Mouse (Mus musculus): ENCODE data around the gene Ngdn.
"Not testable (repeated sequence)": the region's sequence is repeated elsewhere in the genome, so short reads cannot be mapped to it uniquely, and the experiment has no call there.

The Ngdn gene

DNA sequence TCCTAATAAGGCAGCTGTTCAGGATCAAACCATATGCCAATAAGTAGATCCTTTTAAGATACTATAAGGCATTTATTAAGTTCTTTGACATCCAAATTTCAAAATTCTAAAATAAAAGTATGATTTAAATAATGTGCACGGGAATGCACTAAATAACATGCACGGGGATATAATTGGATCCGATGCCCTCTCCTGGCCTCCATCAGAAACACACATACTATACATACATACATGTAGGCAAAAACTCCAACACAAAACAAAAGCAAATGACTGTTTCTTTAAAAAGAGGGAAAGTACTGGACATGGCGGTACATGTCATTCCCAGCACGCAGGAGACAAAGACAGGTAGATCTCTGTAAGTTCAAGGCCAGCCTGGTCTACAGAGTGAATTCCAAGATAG, 15.4 kb upstream of the Ngdn start:
- not testable (repeated sequence) for DNase-seq (ENCODE audit: low spot score)

DNA sequence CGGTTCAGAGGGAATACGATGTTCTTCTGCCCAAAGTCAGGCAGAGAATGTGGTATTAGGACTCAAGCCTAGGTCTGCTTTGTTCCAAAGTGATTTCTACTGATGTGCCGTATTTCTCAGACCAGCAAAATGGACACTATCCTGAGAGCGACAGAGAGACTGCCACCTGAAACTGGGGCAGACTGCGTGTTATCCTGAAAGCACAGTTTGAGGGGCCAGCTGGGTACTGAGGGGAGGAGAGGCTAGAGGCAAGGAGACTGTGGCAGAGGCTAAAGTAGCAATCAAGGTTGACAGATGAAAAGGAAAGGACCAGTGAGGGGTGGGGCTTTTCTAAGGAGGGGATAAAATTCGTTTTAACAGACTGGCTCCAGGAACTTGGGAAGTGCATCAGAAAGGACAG, 14.4 kb upstream of the Ngdn start:
- no peak for DNase-seq (ENCODE audit: low spot score)

DNA sequence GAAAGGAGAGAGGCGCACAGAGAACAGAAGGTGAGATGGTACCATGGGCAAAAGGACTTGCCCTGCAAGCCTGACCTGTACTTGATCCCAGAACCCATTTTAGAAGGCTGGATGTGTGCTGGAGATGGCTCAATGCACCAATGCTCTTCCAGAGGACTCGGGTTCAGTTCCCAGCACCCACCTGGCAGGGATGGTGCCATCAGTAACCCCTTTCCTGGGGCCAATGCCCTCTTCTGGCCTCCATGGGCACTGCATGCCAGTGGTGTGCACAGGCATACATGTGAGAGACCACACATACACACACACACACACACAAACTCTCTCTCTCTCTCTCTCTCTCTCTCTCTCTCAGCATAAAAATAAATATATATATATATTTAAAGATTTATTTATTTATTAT, 13.8 kb upstream of the Ngdn start:
- no peak for DNase-seq (ENCODE audit: low spot score)

DNA sequence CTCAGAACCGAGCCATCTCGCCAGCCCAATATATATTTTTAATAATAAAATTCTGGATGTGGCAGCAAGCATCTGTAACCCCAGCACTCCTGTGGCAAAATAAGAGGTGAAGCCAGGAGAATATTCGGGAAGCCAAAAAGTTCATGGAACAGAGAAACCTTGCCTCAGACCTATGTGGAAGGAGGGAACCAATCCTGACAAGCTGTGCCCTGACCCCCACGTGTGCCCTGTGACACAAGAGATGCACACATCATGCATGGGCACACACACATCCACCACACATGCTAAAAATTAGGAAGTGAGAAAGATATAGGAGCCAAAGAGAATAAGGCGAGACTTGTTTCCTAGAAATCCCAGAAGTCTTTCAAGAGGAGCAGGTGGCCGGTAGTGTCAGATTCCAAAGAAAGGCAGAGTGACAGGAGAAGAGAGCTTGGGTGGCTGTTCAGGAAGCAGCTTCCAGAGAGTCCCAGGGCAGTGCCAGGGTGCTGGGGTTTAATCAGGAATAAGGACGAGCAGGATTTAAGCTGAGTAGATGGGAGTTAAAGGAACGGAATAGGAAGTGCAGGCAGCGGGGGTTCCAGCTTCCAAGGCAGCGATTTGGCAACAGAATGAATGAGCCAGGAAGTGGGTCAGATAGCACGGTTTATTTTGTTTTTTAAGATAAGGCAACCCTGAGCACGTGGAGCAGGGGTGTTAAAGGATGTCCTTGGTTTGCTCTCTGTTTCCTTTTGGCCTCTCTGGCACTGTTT, 13.1 kb upstream of the Ngdn start:
- no peak for DNase-seq (ENCODE audit: low spot score)

DNA sequence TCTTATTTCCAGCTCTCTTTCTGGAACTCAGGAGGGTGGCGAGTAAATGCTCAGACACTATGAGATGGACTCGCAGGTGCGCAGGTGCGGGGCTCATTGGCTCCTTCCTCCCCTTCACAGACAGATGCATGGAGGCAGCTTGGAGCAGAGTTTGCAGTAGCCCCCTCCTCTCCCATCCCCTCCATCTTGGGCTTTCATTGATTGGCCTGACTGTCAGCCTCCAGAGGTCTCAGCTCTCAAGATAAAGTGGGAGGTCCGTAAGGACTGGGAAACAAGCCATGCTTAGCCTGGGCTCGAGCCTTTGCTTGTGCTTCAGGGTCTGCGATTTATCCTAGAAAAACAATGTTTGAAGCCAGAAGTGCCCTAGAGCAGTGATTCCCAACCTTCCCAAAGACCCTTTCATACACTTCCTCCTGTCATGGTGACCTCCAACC, 12.6 kb upstream of the Ngdn start:
- no peak for DNase-seq (ENCODE audit: low spot score)

DNA sequence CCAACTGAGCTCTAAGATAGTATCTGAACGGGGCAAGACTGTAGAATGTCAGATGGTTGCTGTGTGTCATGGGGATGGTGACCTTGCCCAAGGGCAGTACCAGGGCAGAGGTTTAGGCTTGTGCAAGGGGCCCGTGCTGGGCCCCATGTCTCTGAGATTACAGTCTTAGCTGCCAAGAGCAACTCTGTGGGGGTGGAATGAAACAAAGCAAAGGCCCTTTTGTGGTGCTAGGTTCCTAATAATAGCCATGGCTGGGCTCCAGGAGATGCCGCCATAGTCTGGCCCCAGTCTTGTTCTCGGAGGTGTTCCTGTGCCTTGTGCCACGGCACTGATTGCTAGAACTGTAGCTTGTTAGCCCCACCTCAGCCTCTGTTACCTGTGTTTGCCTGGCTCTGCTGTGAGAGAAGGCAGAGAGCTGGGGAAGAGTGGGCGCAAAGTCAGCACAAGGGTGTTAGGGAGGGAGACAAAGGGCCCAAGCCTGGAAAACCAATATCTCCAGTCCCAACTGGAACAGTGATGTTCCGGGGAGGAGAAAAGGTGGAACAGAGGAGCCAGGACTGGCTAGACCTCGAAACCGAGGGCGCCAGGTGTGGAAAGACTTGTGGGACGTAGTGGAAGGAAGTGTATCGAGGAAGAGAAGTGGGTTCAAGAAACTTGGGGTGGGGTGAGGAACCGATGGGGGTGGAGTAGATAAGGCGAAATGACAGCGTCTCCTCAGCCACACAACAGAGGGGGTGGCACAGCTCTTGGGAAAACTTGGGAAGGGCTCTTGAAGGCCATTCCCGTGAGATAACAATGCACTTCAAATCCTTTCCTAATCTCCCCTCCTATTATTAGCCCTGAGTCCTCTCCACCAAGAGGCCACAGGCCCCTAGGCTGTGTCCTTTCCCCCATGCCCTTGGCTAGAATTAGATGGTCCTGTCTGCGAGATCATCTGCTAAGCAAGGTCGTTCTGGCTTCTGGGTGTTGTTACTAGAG, 11.1 kb upstream of the Ngdn start:
- peak; percentile 3 for DNase-seq (ENCODE audit: low spot score)

DNA sequence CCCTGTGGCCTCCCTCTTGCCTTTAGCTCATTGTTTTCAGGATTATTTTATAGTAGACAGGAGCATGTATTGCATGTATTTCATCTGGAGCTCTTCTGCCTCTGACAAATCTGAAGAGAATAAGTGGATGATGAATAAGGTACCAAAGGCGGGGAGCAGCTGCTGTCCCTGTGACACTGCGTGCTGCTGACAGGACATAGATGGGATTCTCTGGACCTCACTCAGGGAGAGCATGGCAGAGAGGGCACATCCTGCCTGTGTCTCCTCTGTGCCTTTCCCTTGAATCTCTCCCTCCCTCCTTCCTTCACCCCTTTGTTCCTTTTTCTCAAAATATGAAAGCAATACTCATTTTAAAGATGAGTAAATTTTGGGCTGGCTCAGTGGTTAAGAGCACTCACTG, 9.7 kb upstream of the Ngdn start:
- DNase-seq (ENCODE audit: low spot score) = no peak

DNA sequence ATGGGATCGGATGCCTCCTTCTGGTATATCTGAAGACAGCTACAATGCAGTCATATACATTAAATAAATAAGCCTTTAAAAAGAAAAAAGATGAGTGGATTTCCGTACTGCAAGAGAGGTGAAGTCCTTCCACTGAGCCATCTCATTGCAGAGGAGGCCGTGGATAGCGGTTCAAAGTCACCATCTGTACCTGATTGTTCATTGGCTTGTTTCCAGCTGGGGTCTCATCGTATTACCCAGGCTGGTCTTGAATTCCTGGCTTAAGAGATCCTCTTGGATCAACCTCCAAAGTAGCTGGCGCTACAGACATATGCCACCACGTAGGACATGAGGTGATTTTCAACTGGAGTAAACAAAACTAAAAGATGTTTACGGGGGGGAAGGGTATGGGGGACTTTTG, 9.3 kb upstream of the Ngdn start:
- DNase-seq (ENCODE audit: low spot score) = no peak

DNA sequence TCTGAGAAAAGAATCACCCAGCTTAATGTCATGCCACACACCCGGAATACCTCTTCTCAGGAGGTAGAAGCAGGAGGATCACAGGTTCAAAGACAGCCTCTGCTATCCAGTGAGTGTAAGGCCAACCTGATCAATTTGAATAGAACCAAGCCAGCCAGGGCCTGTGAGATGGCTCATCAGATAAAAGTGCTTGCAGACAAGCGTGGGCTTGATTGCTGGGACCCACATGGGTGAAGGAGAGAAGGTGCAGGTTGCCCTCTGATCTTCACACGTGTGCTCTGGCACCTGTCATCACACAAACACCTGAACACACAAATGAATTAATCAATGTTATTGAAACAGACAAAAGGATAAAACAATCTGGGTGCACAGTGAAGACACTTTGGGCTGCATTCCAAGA, 8.7 kb upstream of the Ngdn start:
- DNase-seq (ENCODE audit: low spot score) = no peak

DNA sequence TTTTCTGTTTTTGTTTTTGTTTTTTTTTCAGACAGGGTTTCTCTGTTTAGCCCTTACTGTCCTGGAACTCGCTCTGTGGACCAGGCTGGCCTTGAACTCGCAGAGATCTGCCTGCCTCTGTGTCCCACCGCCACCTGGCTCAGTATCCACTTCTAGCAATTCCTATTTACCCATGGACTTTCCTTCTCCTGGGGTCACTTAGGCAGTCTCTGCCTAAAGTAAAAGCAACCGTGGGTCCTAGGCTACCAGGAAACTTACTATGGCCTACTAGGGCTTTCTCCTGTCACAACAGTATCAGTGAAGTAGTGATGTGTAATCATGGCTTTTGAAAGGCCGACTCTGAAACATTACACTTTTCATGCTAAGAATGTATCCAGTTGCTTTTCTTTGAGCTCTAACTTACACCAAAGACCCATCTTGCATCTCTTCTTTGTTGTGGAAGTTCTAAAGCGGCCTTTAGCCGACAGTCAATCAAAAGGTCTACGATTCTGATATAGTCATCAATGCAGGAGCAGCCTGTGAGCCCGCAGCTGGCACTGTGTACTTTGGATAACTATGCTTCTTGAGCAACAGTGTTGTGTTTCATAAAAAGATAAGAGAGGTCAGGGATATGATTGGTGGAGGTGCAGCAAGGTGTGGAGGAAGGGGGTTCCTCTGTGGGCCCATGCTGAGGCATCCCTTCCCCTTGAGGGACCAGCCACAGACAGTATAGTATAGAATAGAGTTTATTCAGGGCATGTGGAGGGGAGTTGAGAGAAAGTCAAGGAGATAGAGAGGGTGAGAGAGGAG, 7.9 kb upstream of the Ngdn start:
- DNase-seq (ENCODE audit: low spot score) = no peak

DNA sequence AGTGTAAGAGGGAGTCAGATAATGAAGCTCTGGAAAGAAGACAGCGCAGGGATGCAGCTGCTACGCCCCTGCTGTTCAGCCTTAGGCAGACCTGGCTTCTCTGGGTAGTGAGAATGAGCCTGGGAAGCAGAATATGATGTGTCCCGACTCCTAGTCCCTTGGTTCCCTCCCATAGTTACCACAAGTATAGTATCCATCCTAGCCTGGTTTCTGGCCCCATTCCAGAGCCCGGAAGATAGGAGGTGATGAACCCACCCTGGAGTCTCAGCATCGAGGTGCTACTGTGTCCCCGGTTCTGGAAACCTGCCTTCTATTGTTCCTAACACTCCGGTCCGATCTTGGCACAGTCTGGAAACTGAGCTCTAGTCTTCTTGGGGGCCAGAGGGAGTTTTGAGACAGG, 6.8 kb upstream of the Ngdn start:
- no peak for DNase-seq (ENCODE audit: low spot score)

DNA sequence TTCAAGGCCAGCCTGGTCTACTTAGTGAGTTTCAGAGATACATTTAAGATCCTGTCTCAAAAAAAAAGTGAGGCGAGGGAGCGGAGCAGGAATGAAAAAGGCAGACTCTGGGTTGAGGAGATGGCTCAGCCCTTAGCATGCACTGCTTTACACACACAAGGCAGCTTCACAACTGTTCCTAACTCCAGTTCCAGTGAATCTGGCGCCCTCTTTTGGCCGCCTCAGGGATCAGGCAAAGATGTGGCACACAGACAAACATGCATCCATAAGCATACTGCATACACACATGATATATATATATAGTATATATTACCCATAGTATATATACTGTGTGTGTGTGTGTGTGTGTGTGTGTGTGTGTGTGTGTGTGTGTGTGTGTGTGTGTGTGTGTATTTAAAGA, 4.1 kb upstream of the Ngdn start:
- DNase-seq (ENCODE audit: low spot score) = no peak

DNA sequence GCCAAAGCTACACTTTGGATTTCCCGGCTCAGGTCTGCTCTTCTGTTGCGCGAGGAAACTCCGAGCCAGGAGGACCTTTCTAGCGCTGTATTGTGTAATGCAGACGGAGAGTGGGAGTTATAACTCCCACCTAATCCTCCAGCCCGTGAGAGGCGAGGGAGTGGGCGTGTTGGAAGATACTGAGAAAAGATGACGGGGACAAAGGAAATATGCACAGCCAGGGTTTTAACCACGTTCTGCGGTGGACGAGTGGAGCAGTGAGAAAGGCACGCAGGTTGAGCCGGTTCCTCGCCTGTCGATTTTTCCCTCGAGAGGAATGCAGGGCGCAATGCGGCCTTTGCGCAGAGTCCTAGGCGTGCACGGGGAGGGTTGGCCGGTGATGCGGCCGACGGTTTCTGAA, 663 bp upstream of the Ngdn start:
- no peak for DNase-seq (ENCODE audit: low spot score)

DNA sequence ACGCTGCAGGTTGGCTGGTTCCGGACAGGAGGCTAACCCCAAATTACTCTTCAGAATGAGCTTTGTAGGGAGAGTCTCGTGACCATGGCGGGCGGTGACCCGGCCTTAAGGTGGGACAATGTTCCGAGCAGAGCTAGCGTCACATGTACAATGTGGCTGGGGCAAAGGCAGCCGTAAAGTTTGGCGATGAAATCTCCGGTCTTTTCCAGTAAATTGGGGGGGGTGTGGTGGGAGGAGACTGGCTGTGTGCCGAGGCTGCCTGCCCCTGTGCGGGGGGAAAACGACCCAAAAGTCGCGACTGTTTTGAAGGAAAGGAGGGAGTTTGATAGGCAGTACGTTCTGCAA, 485 bp downstream of the Ngdn start:
- no peak for DNase-seq (ENCODE audit: low spot score)

DNA sequence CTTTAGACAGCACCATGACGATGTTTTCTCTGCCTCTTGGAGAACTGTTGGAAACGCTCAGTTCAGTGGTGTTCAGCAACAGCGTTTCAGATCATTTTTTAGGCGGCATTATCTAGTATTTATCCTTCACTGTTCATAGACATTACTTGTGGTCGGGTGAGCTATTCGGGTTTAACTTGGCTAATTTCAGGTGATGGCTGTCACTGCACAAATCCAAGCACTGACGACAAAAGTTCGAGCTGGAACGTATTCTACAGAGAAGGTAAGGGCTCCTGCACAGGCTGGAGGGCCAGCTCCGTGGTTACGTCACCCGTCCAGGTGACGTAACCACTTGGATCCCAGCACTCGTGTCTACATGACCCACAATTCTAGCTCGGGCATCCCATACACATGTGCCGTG, 1.6 kb downstream of the Ngdn start:
- DNase-seq (ENCODE audit: low spot score) = no peak

DNA sequence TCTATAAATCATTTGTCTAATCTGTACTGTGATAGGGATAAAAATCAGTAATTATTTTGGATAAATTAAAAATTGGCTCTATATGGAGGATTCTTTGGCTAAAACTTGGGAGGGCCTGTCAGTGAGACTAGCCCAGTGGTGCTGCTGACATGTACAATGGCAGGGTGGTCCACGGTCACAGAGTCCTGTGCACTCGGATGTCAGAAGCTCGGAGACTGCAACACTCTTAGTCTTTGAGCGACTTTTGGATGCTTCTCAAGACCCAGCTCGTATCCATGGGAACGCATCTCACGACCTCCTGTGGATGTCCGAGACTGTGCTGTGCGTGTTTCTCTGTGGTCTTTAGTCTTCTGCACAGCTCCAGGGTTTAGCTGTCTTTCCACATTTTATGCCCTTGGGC, 5.1 kb downstream of the Ngdn start:
- no peak for DNase-seq (ENCODE audit: low spot score)

DNA sequence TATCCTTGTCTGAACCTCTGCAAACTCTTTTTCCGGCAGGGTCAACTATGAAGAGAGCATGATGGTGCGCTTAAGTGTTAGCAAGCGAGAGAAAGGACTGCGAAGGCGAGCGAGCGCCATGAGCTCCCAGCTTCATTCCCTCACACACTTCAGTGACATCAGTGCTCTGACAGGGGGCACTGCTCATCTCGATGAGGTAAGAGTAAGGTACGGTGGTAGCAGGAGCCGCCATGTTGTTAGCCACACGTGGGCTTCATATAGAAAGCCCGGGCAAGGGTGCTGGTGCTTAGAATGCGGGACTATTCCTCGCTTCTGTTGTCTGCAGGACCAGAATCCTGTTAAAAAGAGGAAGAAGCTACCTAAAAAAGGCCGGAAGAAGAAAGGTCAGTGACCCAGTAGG, 7.8 kb downstream of the Ngdn start:
- no peak for DNase-seq (ENCODE audit: low spot score)

DNA sequence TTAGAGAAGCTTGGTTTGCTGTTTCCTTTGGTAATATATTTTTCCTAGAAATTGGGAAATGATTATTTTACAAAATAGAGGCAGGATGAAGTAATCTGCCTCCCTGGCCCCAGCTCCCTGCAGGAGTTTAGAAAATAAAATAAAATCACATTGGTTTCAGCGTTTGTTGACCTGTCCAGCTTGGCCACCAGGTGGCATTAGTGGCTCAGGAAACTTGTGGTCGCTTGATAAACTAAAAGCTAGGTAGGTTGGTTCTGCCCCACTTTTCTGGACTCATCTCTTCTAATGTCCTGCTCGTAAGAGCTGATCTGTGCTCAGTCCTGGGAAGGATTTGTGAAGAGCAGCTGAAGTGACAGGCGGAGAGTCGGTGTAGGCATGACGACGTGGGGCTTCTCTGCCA, 9.0 kb downstream of the Ngdn start:
- peak; percentile 64 for DNase-seq (ENCODE audit: low spot score)

DNA sequence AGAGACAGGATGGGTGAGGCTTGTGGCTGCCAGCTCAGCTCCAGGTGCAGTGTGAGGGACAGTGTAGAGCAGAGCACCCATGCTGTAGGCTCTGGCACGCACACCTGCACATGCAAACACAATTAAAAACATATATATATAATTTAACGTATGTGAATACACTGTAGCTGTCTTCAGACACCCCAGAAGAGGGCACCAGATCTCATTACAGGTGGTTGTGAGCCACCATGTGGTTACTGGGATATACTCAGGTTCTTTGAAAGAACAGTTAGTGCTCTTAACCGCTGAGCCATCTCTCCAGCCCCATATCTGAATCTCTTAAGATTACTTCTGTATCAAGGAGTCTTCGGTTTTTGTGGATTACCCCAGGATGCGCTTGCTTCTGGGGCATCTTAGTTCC, 10.3 kb downstream of the Ngdn start:
- DNase-seq (ENCODE audit: low spot score) = no peak

DNA sequence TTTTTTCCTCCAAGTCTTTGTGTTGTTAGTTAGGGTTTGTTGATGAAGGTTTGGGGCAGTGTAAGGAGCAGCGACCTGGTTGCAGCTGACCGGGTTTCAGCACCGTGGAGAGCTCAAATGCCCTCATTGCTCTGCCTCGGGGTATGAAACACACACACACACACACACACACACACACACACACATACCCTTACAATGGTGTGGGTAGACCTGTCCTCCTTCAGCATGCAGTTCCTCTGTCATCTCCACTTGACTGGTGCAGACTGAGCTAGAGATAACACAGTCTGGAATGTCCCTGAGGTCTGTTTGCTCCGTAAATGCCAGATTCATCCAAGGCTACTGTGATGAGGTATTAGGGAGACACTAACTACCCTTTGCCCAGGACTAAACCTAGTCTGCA, 12.0 kb downstream of the Ngdn start:
- no peak for DNase-seq (ENCODE audit: low spot score)

DNA sequence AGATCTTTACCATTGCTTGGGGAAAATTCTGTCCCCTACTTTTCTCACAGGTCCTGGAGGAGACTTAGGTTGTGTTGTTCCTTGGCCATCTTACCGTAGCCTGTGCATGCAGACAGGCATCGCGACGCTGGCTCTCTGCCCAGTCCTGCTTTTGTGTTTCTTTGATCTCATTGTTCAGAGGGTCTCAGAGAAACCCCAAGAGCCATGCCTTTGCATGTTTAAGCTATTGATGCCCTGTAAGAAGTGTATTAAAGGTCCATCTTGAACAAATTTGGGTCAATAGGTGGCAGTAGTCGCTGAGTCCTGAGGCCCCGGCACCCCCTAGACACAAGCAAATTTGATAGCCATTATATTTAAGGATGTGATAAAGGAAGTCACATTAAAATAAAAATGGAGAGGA, 12.4 kb downstream of the Ngdn start:
- no peak for DNase-seq (ENCODE audit: low spot score)

DNA sequence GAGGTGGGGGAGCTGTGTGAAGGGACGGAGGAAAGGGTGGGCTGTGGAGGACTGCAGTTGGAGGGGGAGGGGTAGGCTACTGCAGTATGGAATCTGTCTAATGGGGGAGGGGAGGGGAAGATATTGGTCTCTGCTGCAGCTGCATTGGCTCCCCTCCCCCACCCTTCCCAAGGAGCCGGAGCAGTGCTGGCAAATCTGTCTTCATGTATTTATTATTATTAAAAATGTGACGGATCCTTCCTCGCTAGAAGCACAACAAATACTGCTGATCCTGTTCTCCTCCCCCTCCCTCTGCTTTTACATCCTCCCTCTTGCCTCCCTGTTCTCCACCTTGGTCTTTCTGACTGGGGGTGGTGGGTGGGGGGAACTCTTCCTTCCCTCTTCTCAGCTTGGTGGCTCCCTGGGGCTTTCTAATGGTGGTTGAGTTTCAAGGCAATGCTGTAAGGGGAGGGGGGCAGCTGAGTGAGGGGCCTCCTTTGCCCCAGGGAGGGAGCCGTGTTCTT, 13.1 kb downstream of the Ngdn start:
- no peak for DNase-seq (ENCODE audit: low spot score)

Data from adipocyte (in vitro differentiated cells).